Comparison of ENCODE assay signal across 8 mouse cellular contexts in the genomic region with DNA sequence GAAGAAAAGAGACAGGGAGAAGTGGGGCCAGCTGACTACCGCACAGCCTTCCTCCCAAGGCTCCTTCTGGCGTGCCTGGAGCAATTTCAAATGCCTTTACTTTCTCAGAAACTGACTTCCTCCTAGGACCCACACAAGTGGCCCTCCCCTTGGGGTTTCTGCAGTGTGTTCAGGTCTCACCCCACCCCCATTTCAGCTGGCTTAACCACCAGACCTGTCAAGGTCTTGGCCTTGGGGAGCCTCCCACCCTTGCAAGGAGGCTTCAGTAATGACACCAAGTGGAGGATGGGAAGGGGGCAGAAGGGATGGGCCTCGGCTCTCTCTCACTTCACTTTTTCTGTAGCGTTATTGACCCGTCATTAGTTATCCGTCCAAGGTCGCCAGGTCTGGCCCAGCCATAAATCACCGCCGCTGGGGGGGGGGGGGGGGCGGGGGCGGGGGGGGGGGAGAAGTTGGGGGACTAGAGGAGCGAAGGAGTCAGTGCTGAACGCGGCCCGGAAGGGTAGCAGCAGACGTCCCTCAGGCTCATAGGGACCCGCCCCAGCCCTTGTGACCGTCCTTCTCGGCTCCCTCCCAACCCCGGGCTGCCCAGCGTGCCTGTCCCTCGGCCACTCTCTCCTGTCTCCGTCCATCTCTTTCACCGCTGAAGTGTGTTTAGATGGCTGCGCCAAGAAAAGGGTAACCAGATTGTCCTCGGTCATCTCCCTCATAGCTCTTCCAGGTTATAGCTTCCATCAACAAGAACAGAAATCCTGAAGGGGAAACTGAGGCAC. TPM values are rescaled to one million over a fixed set of nuclear protein-coding genes. Genes with fewer than 3 reads are reported as not detected.
DNase-seq lines count a peak whose midpoint lies in the region; ATAC-seq and TF ChIP-seq lines count a peak whose summit lies in the region.

No protein-coding gene starts in this region.

- DNase-seq in gastrocnemius, adult 18-20 months (ENCODE audit: low spot score), result peak; percentile 36
- DNase-seq in gastrocnemius, postnatal 10 days, result no peak
- DNase-seq in ES-E14 (ENCODE audit: low read depth, low spot score), result no peak
- no peak for DNase-seq in forebrain, embryonic 11.5 days (ENCODE audit: low spot score)
- peak; percentile 25 for DNase-seq in kidney, postnatal 14 days
- DNase-seq in midbrain, embryonic 14.5 days, result no peak
- DNase-seq in thymus, postnatal 4 days, result peak; percentile 46
- DNase-seq in cerebellum, adult 8-10 months, result no peak

- no peak for ATAC-seq in forebrain, embryonic 11.5 days (replicated peaks; ENCODE audit: low FRiP score)
- no peak for ATAC-seq in midbrain, embryonic 14.5 days (ENCODE audit: low FRiP score, low TSS enrichment)

- H3K9me3 ChIP-seq in ES-E14 (ENCODE audit: control insufficient read depth, insufficient read depth, low read depth, low read length), result no peaks in the 10 kb centered on the region
- no peaks in the 10 kb centered on the region for H3K9me3 ChIP-seq in forebrain, embryonic 11.5 days (ENCODE audit: control insufficient read depth, low read length)
- H3K9me3 ChIP-seq in midbrain, embryonic 14.5 days (ENCODE audit: control insufficient read depth, low read length), result no peaks in the 10 kb centered on the region

- peaks cover 0 to 3% of the 10 kb centered on the region in 2 experiments; a peak in 1 of 4 replicates for H3K4me1 ChIP-seq in ES-E14 (ENCODE audit: control insufficient read depth in 2 of 2, insufficient read depth in 2 of 2, low read length in 2 of 2, poor library complexity in 1 of 2)
- H3K4me1 ChIP-seq in forebrain, embryonic 11.5 days (replicated peaks; ENCODE audit: control insufficient read depth, insufficient read depth, low read length), result peaks cover 13% of the 10 kb centered on the region; the same call in 1 of the 2 replicates
- H3K4me1 ChIP-seq in midbrain, embryonic 14.5 days (ENCODE audit: control insufficient read depth, insufficient read depth, low read length), result peaks cover 6% of the 10 kb centered on the region; the same call in 1 of the 2 replicates

- H3K9ac ChIP-seq in ES-E14 (ENCODE audit: insufficient read depth, low read depth, low read length, poor library complexity, severe bottlenecking), result no peak overlapping the region
- H3K9ac ChIP-seq in forebrain, embryonic 11.5 days (ENCODE audit: low read length), result no peak overlapping the region; the same call in 1 of the 2 replicates
- H3K9ac ChIP-seq in midbrain, embryonic 14.5 days (replicated peaks; ENCODE audit: low read length), result peak overlapping the region; percentile 32

- no peak overlapping the region for H3K27ac ChIP-seq in ES-E14 (ENCODE audit: insufficient read depth, low read depth, low read length, poor library complexity, severe bottlenecking)
- no peak overlapping the region for H3K27ac ChIP-seq in forebrain, embryonic 11.5 days (ENCODE audit: low read depth, low read length)
- H3K27ac ChIP-seq in midbrain, embryonic 14.5 days (replicated peaks; ENCODE audit: low read depth, low read length), result no peak overlapping the region

- no peaks in the 10 kb centered on the region for H3K36me3 ChIP-seq in ES-E14 (ENCODE audit: control insufficient read depth, insufficient read depth, low read length, poor library complexity, severe bottlenecking)
- H3K36me3 ChIP-seq in forebrain, embryonic 11.5 days (ENCODE audit: control insufficient read depth, insufficient read depth, low read length), result no peaks in the 10 kb centered on the region
- no peaks in the 10 kb centered on the region for H3K36me3 ChIP-seq in midbrain, embryonic 14.5 days (ENCODE audit: control insufficient read depth, insufficient read depth, low read length)

- peak overlapping the region; percentile 36 to 74 for H3K4me3 ChIP-seq in ES-E14 (ENCODE audit: insufficient read depth in 1 of 2, low read depth in 1 of 2, low read length in 2 of 2, poor library complexity in 1 of 2, severe bottlenecking in 1 of 2)
- H3K4me3 ChIP-seq in forebrain, embryonic 11.5 days (ENCODE audit: low read depth, low read length), result peak overlapping the region; percentile 24
- peak overlapping the region; percentile 24 for H3K4me3 ChIP-seq in midbrain, embryonic 14.5 days (replicated peaks; ENCODE audit: low read depth, low read length)

- peak overlapping the region; percentile 66 for H3K4me2 ChIP-seq in forebrain, embryonic 11.5 days (ENCODE audit: low read depth, low read length, severe bottlenecking)
- H3K4me2 ChIP-seq in midbrain, embryonic 14.5 days (ENCODE audit: low read length), result peak overlapping the region; percentile 57

- H3K27me3 ChIP-seq in forebrain, embryonic 11.5 days (ENCODE audit: control insufficient read depth, insufficient read depth, low read length), result peaks cover 45% of the 10 kb centered on the region
- peaks cover 61% of the 10 kb centered on the region for H3K27me3 ChIP-seq in midbrain, embryonic 14.5 days (ENCODE audit: control insufficient read depth, insufficient read depth, low read length)

- in situ Hi-C loops in ES-E14 (cut with MboI; ENCODE audit: low sequenced_read_pairs in 2 of 2, unreplicated experiment in 2 of 2), result loop anchor here in 1 of 2 experiments (10.0 kb wide), 1 partner anchor 320 kb away; no protein-coding TSS in a partner anchor

- under 1% methylated on average over 22 of the region's 26 CpGs for WGBS in forebrain, embryonic 11.5 days
- WGBS in midbrain, embryonic 14.5 days, result 1% methylated on average over 22 of the region's 26 CpGs

TF ChIP-seq in ES-E14, 5 proteins besides CTCF, POLR2A, EP300 and RAD21:
- TF ChIP-seq ZC3H11A (IDR thresholded peaks at IDR 0.05; ENCODE audit: borderline replicate concordance, low read depth, low read length), result no peak
- no peak for TF ChIP-seq HCFC1 (IDR thresholded peaks at IDR 0.05; ENCODE audit: borderline replicate concordance, insufficient read depth, low read length)
- no peak for TF ChIP-seq CHD2 (IDR thresholded peaks at IDR 0.05; ENCODE audit: low read depth, low read length)
- TF ChIP-seq MAFK (IDR thresholded peaks at IDR 0.05; ENCODE audit: insufficient read depth, low read depth, low read length), result no peak
- TF ChIP-seq ZNF384 (IDR thresholded peaks at IDR 0.05; ENCODE audit: low read depth, low read length), result no peak
TF ChIP-seq in ES-E14: peak in this region for 0.

RNA-seq across cellular contexts. Expression of a gene that starts 16.0 kb away (rescaled TPM):
- total RNA-seq in gastrocnemius, adult 18-20 months (2021), result 10 to 100 TPM; 14.8 to 15.1 TPM
- 10 to 100 TPM in 1 of 2 experiments, 1 to 10 TPM in 1; 8.5 to 10.4 TPM for total RNA-seq in gastrocnemius, postnatal 10 days (2021)
- total RNA-seq in ES-E14 (2012; rRNA removed), result 13.4 and 16.0 TPM in 2 replicates
- 22.6 and 24.0 TPM in 2 replicates for polyA plus RNA-seq in forebrain, embryonic 11.5 days (2014; fragmentation: Nextera tagmentation; extraction: Ambion mirVana)
- polyA plus RNA-seq in midbrain, embryonic 14.5 days (2014; fragmentation: Nextera tagmentation; extraction: Ambion mirVana), result 11.9 and 14.2 TPM in 2 replicates

RNA-seq across cellular contexts. Expression of a gene that starts 16.1 kb away (rescaled TPM):
- 10 to 100 TPM; 16.7 to 19.6 TPM for total RNA-seq in gastrocnemius, adult 18-20 months (2021)
- total RNA-seq in gastrocnemius, postnatal 10 days (2021), result 10 to 100 TPM; 12.4 to 13.8 TPM
- total RNA-seq in ES-E14 (2012; rRNA removed), result 15.0 and 17.5 TPM in 2 replicates
- 49.7 and 53.9 TPM in 2 replicates for polyA plus RNA-seq in forebrain, embryonic 11.5 days (2014; fragmentation: Nextera tagmentation; extraction: Ambion mirVana)
- 57.0 and 68.6 TPM in 2 replicates for polyA plus RNA-seq in midbrain, embryonic 14.5 days (2014; fragmentation: Nextera tagmentation; extraction: Ambion mirVana)

Comparison
In these comparisons a context has a peak if more than half of its experiments do, and no peak if none do; other contexts are left out.
1. DNase-seq: peak in gastrocnemius, adult 18-20 months (single experiment), kidney, postnatal 14 days (single experiment) and thymus, postnatal 4 days (single experiment); none in gastrocnemius, postnatal 10 days (single experiment), ES-E14 (single experiment), forebrain, embryonic 11.5 days (single experiment), midbrain, embryonic 14.5 days (single experiment) and cerebellum, adult 8-10 months (single experiment).
2. Peak in every context shown above with its lines, with median percentiles within 50 percentile points of each other: H3K4me3 ChIP-seq.